Mouse (Mus musculus) frontal cortex, adult (tissue): Measurements from ENCODE around the gene Rce1.

Experiments used
- ATAC-seq: cut with Nextera tagmentation; 2 replicates; pipeline ENCODE4 v1.9.2; 2017; ENCODE audit warnings: mild to moderate bottlenecking, moderate library complexity, mixed read lengths; ENCODE audit not compliant: low TSS enrichment

Gene Rce1

GRCm38 (mm10) chr19:4625179-4625828, at the start of gene Rce1:
Gene Rce1, minus strand, starts transcription at chr19:4625641.
- peak; percentile 69 for ATAC-seq

- ATAC-seq: no peak
Measured at GRCm38 (mm10) chr19:4672401-4672800, 47.0 kb upstream of the Rce1 start.

- ATAC-seq: no peak
Measured at GRCm38 (mm10) chr19:4670776-4671175, 45.3 kb upstream of the Rce1 start.

- no peak for ATAC-seq
Measured at GRCm38 (mm10) chr19:4666815-4667214, 41.4 kb upstream of the Rce1 start.

GRCm38 (mm10) chr19:4658156-4658555, 32.7 kb upstream of the Rce1 start:
- ATAC-seq: no peak

- ATAC-seq: peak; percentile 60; the same call in 1 of the 2 replicates
Measured at GRCm38 (mm10) chr19:4646917-4647492, 21.6 kb upstream of the Rce1 start.

GRCm38 (mm10) chr19:4644271-4644670, 18.8 kb upstream of the Rce1 start:
- peak; percentile 80 for ATAC-seq

GRCm38 (mm10) chr19:4635986-4636385, 10.5 kb upstream of the Rce1 start:
- no peak for ATAC-seq

- no peak for ATAC-seq
Measured at GRCm38 (mm10) chr19:4628819-4629218, 3.4 kb upstream of the Rce1 start.

GRCm38 (mm10) chr19:4625829-4626535, 541 bp upstream of the Rce1 start:
- peak; percentile 28; the same call in 1 of the 2 replicates for ATAC-seq

GRCm38 (mm10) chr19:4624406-4625178, 849 bp downstream of the Rce1 start:
- ATAC-seq: peak; percentile 4; the same call in 1 of the 2 replicates

- no peak for ATAC-seq
Measured at GRCm38 (mm10) chr19:4624006-4624405, 1.4 kb downstream of the Rce1 start.

- ATAC-seq: no peak
Measured at GRCm38 (mm10) chr19:4623419-4623818, 2.0 kb downstream of the Rce1 start.

- no peak for ATAC-seq
Measured at GRCm38 (mm10) chr19:4622780-4623179, 2.7 kb downstream of the Rce1 start.

GRCm38 (mm10) chr19:4620721-4621120, 4.7 kb downstream of the Rce1 start:
- ATAC-seq: no peak

- no peak for ATAC-seq
Measured at GRCm38 (mm10) chr19:4619461-4619860, 6.0 kb downstream of the Rce1 start.

GRCm38 (mm10) chr19:4618183-4618582, 7.3 kb downstream of the Rce1 start:
- ATAC-seq: no peak

- ATAC-seq: no peak
Measured at GRCm38 (mm10) chr19:4616546-4616945, 8.9 kb downstream of the Rce1 start.

- peak; percentile 86 for ATAC-seq
Measured at GRCm38 (mm10) chr19:4615151-4616093, 10.0 kb downstream of the Rce1 start, which contains the start of gene Lrfn4. Gene Lrfn4, minus strand, starts transcription at chr19:4615667.

- ATAC-seq: no peak
Measured at GRCm38 (mm10) chr19:4614305-4615150, 10.9 kb downstream of the Rce1 start.
